Mouse (Mus musculus): ENCODE measurements around the gene Olfr224.

GRCm38 (mm10) chr11:58618793-58619192, 48.4 kb upstream of the Olfr224 start:
- TF ChIP-seq ZNF384 (IDR thresholded peaks at IDR 0.05; ENCODE audit: low read depth, low read length) (no peak), HCFC1 (IDR thresholded peaks at IDR 0.05; ENCODE audit: borderline replicate concordance, insufficient read depth, low read length) (no peak), CHD2 (IDR thresholded peaks at IDR 0.05; ENCODE audit: low read depth, low read length) (no peak), ZC3H11A (IDR thresholded peaks at IDR 0.05; ENCODE audit: borderline replicate concordance, low read depth, low read length) (no peak)
